Mouse (Mus musculus): Measurements from ENCODE around the gene Tenm2.

Gene Tenm2

GRCm38 (mm10) chr11:36395803-36396710, 839.7 kb downstream of the Tenm2 start:
- in situ Hi-C loops (cut with MboI; ENCODE audit: low sequenced_read_pairs): no loop called here

GRCm38 (mm10) chr11:36384696-36385095, 851.1 kb downstream of the Tenm2 start:
- in situ Hi-C loops (cut with MboI; ENCODE audit: low sequenced_read_pairs): no loop called here

DNA sequence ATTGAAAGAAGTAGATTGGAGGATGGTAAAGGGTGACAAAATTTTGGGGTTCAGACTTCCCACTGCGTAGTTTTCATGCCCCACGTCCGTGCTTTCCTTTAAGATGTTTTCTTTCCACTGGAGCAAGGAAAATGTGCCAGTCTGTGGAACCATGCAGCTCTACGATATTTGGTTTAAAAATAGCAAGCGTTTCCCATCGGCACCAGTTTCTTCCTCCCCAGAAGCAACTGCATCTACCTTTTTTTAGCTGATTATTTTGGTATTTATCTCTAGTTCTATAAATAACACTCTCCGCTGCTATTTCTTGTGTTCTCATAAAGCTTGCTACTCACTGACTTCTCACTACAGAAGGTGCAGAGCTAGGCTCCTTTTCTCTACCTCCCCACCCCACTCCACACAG, 864.0 kb downstream of the Tenm2 start:
- in situ Hi-C loops (cut with MboI; ENCODE audit: low sequenced_read_pairs): no loop called here

DNA sequence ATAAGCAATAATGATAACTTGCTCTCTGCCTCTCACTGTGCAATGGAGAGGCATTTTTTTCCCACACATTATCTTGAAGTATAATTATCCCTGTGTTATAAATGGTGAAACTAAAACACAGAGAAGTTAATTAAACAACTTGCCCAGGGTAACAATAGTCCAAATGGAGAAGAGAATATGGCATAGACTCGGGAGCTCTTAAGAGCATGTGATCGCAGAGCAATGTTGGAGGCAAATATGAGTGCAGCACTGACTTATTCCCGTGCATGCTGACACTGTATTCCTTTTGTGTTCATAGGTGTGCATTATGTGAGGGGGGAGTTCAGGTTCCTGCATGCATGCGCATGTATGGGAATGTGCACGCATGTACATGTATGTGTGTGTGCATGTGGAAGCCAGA, 870.7 kb downstream of the Tenm2 start:
- in situ Hi-C loops (cut with MboI; ENCODE audit: low sequenced_read_pairs): no loop called here

- in situ Hi-C loops (cut with MboI; ENCODE audit: low sequenced_read_pairs): no loop called here
Observed at GRCm38 (mm10) chr11:36364441-36364840, 871.3 kb downstream of the Tenm2 start.

GRCm38 (mm10) chr11:36362514-36362913, 873.2 kb downstream of the Tenm2 start:
- in situ Hi-C loops (cut with MboI; ENCODE audit: low sequenced_read_pairs): no loop called here

DNA sequence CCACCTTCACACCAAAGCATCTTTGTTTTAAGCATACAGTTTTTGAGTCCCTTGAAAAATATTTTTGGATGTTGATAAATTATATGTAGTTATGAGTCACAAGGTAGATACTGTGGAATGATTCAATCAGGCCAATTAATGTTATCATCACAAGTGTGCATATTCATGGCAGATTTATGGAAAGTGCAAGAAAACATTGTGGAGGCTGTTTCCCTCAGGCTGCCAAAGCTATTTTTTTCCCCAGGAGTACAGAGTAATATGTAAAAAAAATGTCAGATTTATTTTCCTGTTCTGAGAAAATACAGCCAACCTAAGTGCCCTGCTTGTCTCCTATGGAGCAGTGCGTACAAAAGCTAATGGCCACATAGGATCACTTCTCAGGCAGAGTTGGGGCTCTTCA, 882.5 kb downstream of the Tenm2 start:
- in situ Hi-C loops (cut with MboI; ENCODE audit: low sequenced_read_pairs): no loop called here

DNA sequence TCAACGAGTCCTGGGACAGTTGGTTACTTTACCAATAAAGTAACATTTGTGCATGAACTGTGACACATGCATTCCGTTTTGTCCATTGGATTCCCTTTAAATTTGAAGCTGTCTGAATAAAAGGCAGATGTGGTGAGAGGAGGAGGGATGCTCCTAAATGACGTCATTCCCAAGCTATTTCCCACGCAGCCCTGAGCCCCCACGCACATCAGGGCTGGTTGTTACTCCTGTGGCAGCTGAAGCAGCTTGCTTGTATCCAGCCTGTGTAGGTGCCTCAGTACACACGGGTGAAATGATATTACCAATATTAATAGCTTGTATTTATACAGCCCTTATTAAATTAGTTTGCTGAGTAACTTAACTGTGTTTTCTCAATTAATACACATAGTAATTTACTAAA, 884.0 kb downstream of the Tenm2 start:
- in situ Hi-C loops (cut with MboI; ENCODE audit: low sequenced_read_pairs): no loop called here

GRCm38 (mm10) chr11:36351341-36351740, 884.4 kb downstream of the Tenm2 start:
- in situ Hi-C loops (cut with MboI; ENCODE audit: low sequenced_read_pairs): no loop called here

- in situ Hi-C loops (cut with MboI; ENCODE audit: low sequenced_read_pairs): no loop called here
Observed at GRCm38 (mm10) chr11:36350264-36350663, 885.5 kb downstream of the Tenm2 start.

- in situ Hi-C loops (cut with MboI; ENCODE audit: low sequenced_read_pairs): no loop called here
Observed at GRCm38 (mm10) chr11:36349856-36350255, 885.9 kb downstream of the Tenm2 start.

DNA sequence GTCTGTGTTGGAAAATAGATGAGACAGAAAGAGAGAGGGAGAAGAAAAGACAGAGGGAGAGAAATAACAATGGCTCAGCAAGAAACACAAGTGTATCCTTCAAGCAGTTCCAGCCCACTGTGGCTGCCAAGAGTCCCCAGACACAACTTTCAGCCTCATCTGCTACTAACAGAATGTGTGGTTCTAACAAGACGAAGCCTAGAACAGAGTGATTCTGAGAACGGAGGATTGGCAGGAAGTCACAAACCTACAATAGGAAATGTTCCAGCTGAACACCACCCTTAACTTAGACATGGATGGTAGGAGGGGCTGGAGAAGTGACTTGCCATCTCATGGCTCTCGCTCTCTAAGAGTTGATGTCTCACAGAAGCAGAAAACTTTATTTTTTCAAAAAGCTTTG, 894.0 kb downstream of the Tenm2 start:
- in situ Hi-C loops (cut with MboI; ENCODE audit: low sequenced_read_pairs): no loop called here

DNA sequence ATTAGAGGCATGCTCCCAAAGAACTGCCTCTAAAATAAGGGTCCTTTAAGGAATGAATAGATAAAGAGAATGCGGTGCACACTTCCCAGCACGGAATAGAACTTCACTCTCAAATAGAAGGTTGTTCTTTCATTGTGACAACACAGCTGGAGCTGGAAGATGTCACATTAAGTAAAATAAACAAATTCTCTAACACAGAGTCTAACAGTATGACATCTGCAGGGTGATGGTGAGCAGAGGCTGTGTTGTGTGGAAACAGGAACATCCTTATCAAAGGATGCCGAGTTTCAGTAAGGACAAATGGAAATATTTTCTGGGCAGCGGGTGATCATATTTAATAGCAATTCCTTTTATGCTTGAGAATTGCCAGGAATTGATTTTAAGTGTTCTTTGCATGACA, 897.3 kb downstream of the Tenm2 start:
- in situ Hi-C loops (cut with MboI; ENCODE audit: low sequenced_read_pairs): no loop called here

GRCm38 (mm10) chr11:36337063-36337462, 898.7 kb downstream of the Tenm2 start:
- in situ Hi-C loops (cut with MboI; ENCODE audit: low sequenced_read_pairs): no loop called here

DNA sequence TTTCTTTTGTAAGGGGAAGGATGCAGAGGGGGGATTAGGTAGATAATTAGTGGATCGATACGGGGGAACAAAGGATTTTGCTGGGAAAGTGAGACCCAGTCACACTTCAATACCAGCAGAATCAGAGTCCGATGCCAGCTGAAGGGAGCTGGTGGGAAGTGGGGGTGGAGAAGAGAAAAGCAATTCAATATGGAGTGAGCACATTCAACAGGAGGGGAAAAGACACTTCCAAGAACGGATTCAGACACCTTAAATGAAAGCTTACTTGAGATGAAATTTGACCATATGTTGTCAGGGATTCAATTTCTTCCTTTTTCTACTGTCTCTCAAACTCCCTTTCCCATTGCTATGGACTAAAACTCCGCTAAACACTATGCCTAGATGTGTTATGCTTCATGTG, 900.6 kb downstream of the Tenm2 start:
- in situ Hi-C loops (cut with MboI; ENCODE audit: low sequenced_read_pairs): no loop called here

GRCm38 (mm10) chr11:36334100-36334735, 901.5 kb downstream of the Tenm2 start:
- in situ Hi-C loops (cut with MboI; ENCODE audit: low sequenced_read_pairs): no loop called here

GRCm38 (mm10) chr11:36332222-36332621, 903.5 kb downstream of the Tenm2 start:
- in situ Hi-C loops (cut with MboI; ENCODE audit: low sequenced_read_pairs): no loop called here

GRCm38 (mm10) chr11:36331408-36332178, 904.2 kb downstream of the Tenm2 start:
- in situ Hi-C loops (cut with MboI; ENCODE audit: low sequenced_read_pairs): no loop called here

DNA sequence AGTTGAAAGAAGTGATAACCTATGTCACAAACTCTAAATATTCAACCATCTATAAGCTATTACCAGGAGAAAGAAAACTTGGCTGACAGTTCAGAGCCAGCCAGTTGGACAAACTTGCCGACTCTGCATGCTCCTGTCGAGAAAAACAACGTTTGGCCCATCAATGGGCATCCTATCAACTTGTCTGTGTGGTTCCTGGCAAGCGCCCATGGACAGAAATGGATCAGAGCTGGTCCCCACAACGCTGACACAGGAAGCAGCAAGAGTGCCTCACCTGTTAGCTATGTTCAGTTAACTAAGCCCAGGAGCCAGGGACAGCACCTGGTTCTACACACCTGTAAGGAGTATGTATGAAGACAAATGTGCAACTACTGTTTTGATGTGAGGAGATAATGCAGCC, 908.5 kb downstream of the Tenm2 start:
- in situ Hi-C loops (cut with MboI; ENCODE audit: low sequenced_read_pairs): no loop called here

DNA sequence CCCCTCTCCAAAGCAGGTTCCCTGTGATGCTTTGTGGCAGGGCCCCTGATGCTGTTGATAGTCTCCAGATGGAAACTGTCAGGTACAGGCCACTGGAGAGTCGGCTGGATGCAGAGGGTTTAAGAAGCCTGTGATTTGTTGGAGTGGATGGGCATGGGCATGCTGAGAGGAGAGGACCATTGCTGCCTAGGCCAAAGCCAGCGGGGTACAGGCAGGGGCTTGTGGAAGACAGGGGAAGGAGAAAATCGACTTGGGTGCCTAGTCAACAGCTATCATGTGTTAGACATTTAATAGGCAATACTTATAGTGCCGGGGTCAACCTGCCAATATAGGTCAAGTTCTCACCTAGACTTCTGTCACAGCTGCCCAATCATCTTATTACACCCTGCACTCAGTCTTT, 926.4 kb downstream of the Tenm2 start:
- in situ Hi-C loops (cut with MboI; ENCODE audit: low sequenced_read_pairs): no loop called here

DNA sequence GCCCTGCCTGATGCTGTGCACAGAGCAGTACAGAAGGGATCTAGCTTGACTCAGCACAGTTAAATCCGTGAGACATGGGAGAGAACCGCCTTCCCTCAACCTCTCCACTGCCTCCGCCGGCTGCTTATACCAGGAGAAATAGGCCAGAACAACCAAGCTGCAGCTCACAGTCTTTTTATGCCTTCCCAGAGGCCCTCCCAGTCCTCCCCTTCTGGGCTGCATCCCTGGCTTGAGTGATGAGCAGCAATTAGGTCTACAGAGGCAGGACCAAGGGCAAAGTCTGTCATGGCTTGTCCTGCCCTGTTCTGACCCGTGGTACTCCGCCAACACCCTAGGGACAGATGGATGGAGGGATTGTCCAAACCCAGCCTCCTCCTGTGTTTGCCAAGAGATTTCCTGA, 928.5 kb downstream of the Tenm2 start:
- in situ Hi-C loops (cut with MboI; ENCODE audit: low sequenced_read_pairs): no loop called here

Measured in CH12F3 (cell line).